Mouse (Mus musculus) embryonic facial prominence, embryonic 13.5 days (tissue): ENCODE data around the gene Dock6. TPM values are rescaled to one million over a fixed set of nuclear protein-coding genes. Genes with fewer than 3 reads are reported as not detected.

Experiments used
- ATAC-seq: fragments of 200-750 bp; cut with Nextera tagmentation; 2 replicates; pipeline ENCODE4 v1.8.0; 2017; ENCODE audit warnings: low read depth; ENCODE audit not compliant: insufficient number of reproducible peaks, insufficient read depth, low FRiP score, low TSS enrichment
- H3K27ac ChIP-seq: fragments of 300-500 bp; sonication (generic); 2 replicates; pipeline ENCODE4 v1.5.1; 2015; ENCODE audit warnings: moderate library complexity, mild to moderate bottlenecking, inconsistent platforms
- H3K27me3 ChIP-seq: fragments of 300-500 bp; sonication (generic); 2 replicates; pipeline ENCODE4 v1.6.1; 2015; ENCODE audit warnings: mild to moderate bottlenecking, inconsistent platforms
- H3K36me3 ChIP-seq: fragments of 300-500 bp; sonication (generic); 2 replicates; pipeline ENCODE4 v1.6.1; 2015; ENCODE audit warnings: mild to moderate bottlenecking, inconsistent platforms
- H3K4me1 ChIP-seq: fragments of 300-500 bp; sonication (generic); 2 replicates; pipeline ENCODE4 v1.6.1; 2015; ENCODE audit warnings: inconsistent platforms
- H3K4me2 ChIP-seq: fragments of 300-500 bp; sonication (generic); 2 replicates; pipeline ENCODE4 v1.6.1; 2015; ENCODE audit warnings: moderate library complexity, mild to moderate bottlenecking, inconsistent platforms
- H3K4me3 ChIP-seq: fragments of 300-500 bp; sonication (generic); 2 replicates; pipeline ENCODE4 v1.5.1; 2015; ENCODE audit warnings: mild to moderate bottlenecking, inconsistent platforms
- H3K9ac ChIP-seq: fragments of 300-500 bp; sonication (generic); 2 replicates; pipeline ENCODE4 v1.6.1; 2015; ENCODE audit warnings: mild to moderate bottlenecking, inconsistent platforms
- H3K9me3 ChIP-seq: fragments of 300-500 bp; sonication (generic); 2 replicates; pipeline ENCODE4 v1.6.1; 2016; ENCODE audit warnings: inconsistent platforms
- WGBS: fragments of 180-500 bp; shearing (Covaris S2); methylation state at CpG from one replicate; pipeline ENCODE4 v1.1.7; 2015; ENCODE audit warnings: mixed read lengths; 5-methylcytosine and 5-hydroxymethylcytosine counted together
- microRNA-seq: library from miRNA; unstranded; fragments of <30 nt; microRNA quantifications from one replicate; pipeline ENCODE4, GENCODE M21; 2016
- polyA plus RNA-seq: library from polyadenylated mRNA; unstranded; fragments of >200 nt; fragmentation: Nextera tagmentation; extraction: Ambion mirVana; gene quantifications from 2 replicates; pipeline ENCODE4 v1.2.1, GENCODE M21; 2015

Dock6 gene
- polyA plus RNA-seq, 1 experiment from 2014 or later: 29.2 TPM

DNA sequence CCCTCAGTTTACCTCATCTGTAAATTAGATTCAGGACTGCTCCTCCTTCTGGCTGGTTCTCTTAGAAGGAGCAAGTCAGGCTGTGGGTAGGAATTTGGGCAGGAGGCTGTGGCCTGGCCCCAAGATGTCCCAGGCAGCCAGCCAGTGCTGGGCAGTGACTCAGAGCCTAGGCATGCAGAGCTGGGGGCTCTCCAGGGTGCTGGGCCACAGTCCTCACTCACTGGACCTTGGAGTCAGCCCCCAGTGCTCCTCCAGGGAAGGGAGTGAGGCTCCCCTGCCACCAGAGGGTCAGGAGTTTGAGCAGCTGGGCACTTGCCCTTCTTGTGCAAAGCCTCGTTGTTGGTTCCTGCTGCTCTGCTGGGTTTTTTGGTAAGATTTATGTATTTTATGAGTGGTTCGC lies 98.4 kb downstream of the Dock6 start:
- Histone ChIP-seq H3K9ac (no peak overlapping the region), H3K27me3 (no peaks in the 10 kb centered on the region), H3K4me1 (peaks cover 20% of the 10 kb centered on the region), H3K9me3 (no peaks in the 10 kb centered on the region), H3K27ac (no peak overlapping the region), H3K36me3 (peaks cover 45% of the 10 kb centered on the region), H3K4me3 (no peak overlapping the region), H3K4me2 (no peak overlapping the region)
- 89% methylated on average over 2 of the region's 2 CpGs for WGBS
- no peak for ATAC-seq

DNA sequence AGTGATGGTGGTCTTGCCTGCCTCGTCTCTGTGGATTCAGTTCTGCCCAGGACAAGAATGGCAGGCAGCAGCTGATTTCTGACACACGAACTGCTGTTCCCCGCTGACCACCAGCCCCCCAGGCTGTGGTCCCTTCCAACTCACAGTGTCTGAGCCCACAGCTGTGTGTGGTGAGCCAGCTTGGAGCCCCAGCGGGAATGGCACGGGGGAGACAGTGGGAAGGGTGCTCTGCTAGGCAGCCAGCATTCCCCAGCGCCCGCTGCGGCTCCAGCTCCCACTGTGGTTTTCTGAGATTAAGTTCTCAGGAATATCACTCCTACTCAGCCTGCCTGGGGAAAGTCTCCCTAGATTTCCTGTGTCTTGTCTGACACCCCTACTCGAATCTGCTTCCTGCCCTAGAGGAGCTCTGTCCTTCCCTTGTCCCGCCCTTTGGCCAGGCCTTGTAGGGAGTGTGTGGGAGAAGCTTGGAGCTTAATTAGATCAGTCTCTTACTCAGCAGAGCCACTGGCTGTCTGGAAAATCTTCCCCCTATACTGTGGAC lies 100.1 kb downstream of the Dock6 start:
- peak; percentile 38 for ATAC-seq
- H3K36me3 ChIP-seq: peaks cover 59% of the 10 kb centered on the region
- H3K9ac ChIP-seq: peak overlapping the region; percentile 33; the same call in 1 of the 2 replicates

DNA sequence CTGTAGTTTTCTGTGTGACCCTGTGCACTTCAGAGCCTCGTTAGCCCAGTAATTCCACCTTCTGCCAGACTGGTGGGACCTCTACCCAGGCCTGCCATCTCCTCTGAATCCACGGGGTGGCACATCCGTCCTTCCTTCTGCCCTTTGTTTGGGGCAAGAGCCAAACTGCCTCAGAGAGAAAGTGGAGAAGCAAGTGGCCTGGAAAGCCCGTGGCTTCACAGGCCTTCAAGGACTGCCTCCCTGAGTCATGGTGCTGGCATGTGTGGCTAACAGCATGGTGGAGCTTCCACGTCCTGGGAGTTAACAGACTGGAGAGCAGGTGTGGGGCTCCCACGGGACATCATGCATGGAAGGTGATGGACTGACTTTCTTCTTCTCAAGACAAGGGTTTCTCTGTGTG lies 101.1 kb downstream of the Dock6 start:
- Histone ChIP-seq H3K36me3 (peaks cover 59% of the 10 kb centered on the region), H3K27me3 (no peaks in the 10 kb centered on the region), H3K4me2 (no peak overlapping the region), H3K27ac (peak overlapping the region; percentile 78; the same call in 1 of the 2 replicates), H3K4me3 (no peak overlapping the region), H3K4me1 (peaks cover 13% of the 10 kb centered on the region), H3K9me3 (no peaks in the 10 kb centered on the region), H3K9ac (no peak overlapping the region)
- no peak for ATAC-seq
- 76% methylated on average over 6 of the region's 6 CpGs for WGBS

More for the DNA sequence above, 100.1 kb downstream of the Dock6 start:
- H3K27ac ChIP-seq: peak overlapping the region; percentile 78
- H3K4me2 ChIP-seq: no peak overlapping the region
- H3K4me1 ChIP-seq: peaks cover 13% of the 10 kb centered on the region
- H3K9me3 ChIP-seq: no peaks in the 10 kb centered on the region
- H3K27me3 ChIP-seq: no peaks in the 10 kb centered on the region
- H3K4me3 ChIP-seq: no peak overlapping the region
- WGBS: 38% methylated on average over 10 of the region's 10 CpGs

DNA sequence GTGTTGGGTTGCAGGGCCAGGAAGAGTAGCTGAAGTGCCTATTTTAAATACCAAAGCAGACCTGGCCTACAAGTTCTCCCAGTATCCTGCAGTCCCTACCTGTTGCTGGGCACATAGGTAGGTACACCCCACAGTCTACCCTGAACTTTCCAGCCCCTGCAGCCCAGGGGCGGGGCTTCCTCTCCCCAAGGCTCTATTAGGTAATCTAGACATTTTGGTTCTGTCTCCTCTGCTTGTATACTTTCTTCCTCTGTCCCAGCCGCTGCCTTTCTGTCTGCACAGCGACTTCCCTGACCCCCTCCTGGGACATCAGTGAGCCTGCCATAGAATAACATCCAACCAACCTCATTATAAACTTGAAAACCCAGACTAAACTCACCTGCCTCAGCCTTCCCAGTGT lies 102.1 kb downstream of the Dock6 start:
- H3K4me1 ChIP-seq: peaks cover 13% of the 10 kb centered on the region
- H3K27me3 ChIP-seq: no peaks in the 10 kb centered on the region
- peaks cover 61% of the 10 kb centered on the region for H3K36me3 ChIP-seq
- no peaks in the 10 kb centered on the region for H3K9me3 ChIP-seq
- no peak overlapping the region for H3K4me2 ChIP-seq
- WGBS: 65% methylated on average over 3 of the region's 3 CpGs
- H3K4me3 ChIP-seq: no peak overlapping the region
- H3K9ac ChIP-seq: no peak overlapping the region
- ATAC-seq: no peak
- H3K27ac ChIP-seq: no peak overlapping the region

Small RNAs within 50 kb of the gene (microRNA-seq; reads per million reads assigned to microRNA genes)
- 3.3 reads per million, percentile 12 among the genes with 10 or more reads in this experiment for gene Mir7083

Other genes with a start within 250 kb of the Dock6 start
- gene Smarca4, start 236.5 kb downstream of the Dock6 start, polyA plus RNA-seq: 94.4 and 102 TPM in 2 replicates
- 31.2 and 37.3 TPM in 2 replicates for gene Ldlr, start 129.2 kb downstream of the Dock6 start, polyA plus RNA-seq
- gene Spc24, start 92.3 kb downstream of the Dock6 start, polyA plus RNA-seq: 105 and 111 TPM in 2 replicates
- gene Kank2, start 53.9 kb downstream of the Dock6 start, polyA plus RNA-seq: 20.8 and 22.6 TPM in 2 replicates
- gene Angptl8, start 17.1 kb downstream of the Dock6 start, polyA plus RNA-seq: 0.74 and 1.1 TPM in 2 replicates
- gene Rab3d, start 65.6 kb upstream of the Dock6 start, polyA plus RNA-seq: 16.6 and 18.2 TPM in 2 replicates
- 4.1 and 4.3 TPM in 2 replicates for gene Ccdc159, start 74.8 kb upstream of the Dock6 start, polyA plus RNA-seq
- 44.5 and 46.7 TPM in 2 replicates for gene Tmem205, start 74.9 kb upstream of the Dock6 start, polyA plus RNA-seq
- gene Plppr2, start 84.4 kb upstream of the Dock6 start, polyA plus RNA-seq: 12.7 and 14.5 TPM in 2 replicates
- 5.2 and 7.3 TPM in 2 replicates for gene Swsap1, start 103.1 kb upstream of the Dock6 start, polyA plus RNA-seq
- 8.5 and 9.3 TPM in 2 replicates for gene Epor, start 110.9 kb upstream of the Dock6 start, polyA plus RNA-seq
- gene Rgl3, start 136.8 kb upstream of the Dock6 start, polyA plus RNA-seq: 0.59 and 0.94 TPM in 2 replicates
- gene Ccdc151, start 150.0 kb upstream of the Dock6 start, polyA plus RNA-seq: 1.2 and 1.8 TPM in 2 replicates
- gene Prkcsh, start 150.2 kb upstream of the Dock6 start, polyA plus RNA-seq: 120 and 125 TPM in 2 replicates
- gene Elavl3, start 199.4 kb upstream of the Dock6 start, polyA plus RNA-seq: 2.5 and 3.0 TPM in 2 replicates
- not detected in 2 replicates for gene Gm49318, start 218.6 kb upstream of the Dock6 start, polyA plus RNA-seq
- 13.0 and 13.6 TPM in 2 replicates for gene Zfp653, start 218.7 kb upstream of the Dock6 start, polyA plus RNA-seq
- gene Ecsit, start 232.8 kb upstream of the Dock6 start, polyA plus RNA-seq: 35.5 and 40.9 TPM in 2 replicates
- gene Cnn1, start 246.6 kb upstream of the Dock6 start, polyA plus RNA-seq: 0.76 and 3.6 TPM in 2 replicates